Mouse (Mus musculus) common myeloid progenitor, adult 5-6 weeks (primary cell): ENCODE measurements around the gene Senp1. TPM values are rescaled to one million over a fixed set of nuclear protein-coding genes. Genes with fewer than 3 reads are reported as not detected.

Experiments
- ATAC-seq: replicated peaks from 2 replicates; pipeline ENCODE4 v1.8.0; 2016; ENCODE audit warnings: low read depth, mild to moderate bottlenecking, moderate TSS enrichment, inconsistent platforms; ENCODE audit not compliant: poor library complexity, severe bottlenecking
- total RNA-seq: library from RNA; stranded (forward); fragments of 200-1000, 187-1606 nt; gene quantifications from 2 replicates; pipeline ENCODE4 v1.2.3, GENCODE M21; 2017

Senp1 gene
- 53.2 and 56.1 TPM in 2 replicates for total RNA-seq

- peak; percentile 85 for ATAC-seq
Measured at GRCm38 (mm10) chr15:98093121-98094011, at the start of gene Senp1. TSS of gene Senp1 (minus strand) at chr15:98093744.

DNA sequence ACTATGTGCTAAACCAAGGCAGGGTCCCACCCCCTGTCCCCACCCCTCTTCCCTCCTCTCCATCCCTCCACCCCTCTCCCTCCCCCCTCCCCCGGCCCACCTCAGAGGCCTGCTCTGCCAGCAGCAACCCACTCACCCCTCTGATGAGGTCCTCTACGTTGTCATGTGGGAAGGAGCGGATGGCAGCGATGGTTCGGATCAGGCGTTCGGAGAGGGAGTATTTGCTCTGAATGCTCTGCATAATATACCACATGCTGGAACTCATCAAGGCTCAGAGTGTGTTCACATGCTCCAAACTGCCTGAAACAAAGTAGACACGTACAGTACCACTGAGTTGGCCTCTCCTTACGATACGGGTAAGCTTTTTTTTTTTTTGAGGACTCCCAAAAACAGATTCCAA is 49.0 kb upstream of the Senp1 start:
- no peak for ATAC-seq

DNA sequence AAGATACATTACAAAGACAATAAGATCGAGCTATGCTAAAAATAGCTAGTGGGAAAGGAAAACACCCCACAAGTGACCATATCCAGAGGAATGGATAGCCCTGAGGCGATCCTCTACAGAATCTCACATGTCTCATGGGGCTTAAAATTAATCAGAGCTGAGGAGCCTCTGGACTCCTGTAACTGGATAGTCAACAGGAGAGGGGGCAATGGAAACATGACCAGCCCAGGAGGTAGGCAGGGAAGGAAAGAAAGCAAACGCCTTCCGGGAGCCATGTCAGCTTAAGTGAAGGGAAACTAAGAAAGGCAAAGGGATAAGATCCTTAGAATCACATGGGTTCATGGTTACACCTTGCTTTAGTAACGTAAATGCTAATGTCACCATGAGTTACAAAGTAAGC is 47.3 kb upstream of the Senp1 start:
- ATAC-seq, result no peak

- ATAC-seq, result 0 out of 2 replicates have a peak, but pooled peaks have one; percentile 32
Measured at GRCm38 (mm10) chr15:98139763-98140162, 46.2 kb upstream of the Senp1 start.

- no peak for ATAC-seq
Measured at GRCm38 (mm10) chr15:98136871-98137270, 43.3 kb upstream of the Senp1 start.

DNA sequence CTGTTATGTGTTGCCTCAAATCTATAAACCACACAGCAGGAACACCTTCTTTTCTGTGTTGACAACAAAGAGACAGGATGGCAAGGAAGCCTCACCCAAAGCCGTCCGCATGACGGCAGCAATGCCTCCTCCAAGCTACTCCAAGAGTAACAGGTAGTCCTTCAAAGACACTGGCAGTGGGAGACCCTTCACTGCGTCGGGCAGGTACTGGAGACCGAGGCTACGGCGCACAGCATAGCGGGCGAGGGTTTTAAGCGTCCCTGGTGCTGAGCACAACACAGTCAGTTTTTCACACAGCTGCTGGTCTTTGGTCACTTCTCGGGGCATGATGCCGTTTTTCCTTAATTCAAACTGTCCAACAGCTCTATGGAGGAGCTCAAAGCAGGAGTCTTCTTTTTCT is 42.1 kb upstream of the Senp1 start:
- no peak for ATAC-seq

DNA sequence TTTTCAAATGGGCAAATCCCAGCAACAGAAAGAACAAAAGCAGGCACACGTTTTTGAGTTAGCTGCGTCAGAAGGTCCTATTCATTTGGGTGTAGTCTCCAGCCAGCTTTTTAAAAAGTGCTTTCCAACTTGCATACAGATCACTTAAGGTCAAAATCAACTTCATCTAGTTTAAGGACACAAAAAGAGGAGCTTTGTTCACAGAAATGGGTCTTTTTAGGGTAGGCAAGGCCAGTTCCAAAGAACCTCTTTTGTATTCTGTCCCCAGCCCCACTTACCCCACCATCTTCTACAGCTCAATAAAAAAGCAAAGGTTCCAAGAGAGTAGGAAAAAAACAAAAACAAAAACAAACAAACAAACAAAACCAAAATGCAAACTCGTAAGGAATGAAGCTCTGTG is 41.1 kb upstream of the Senp1 start:
- no peak for ATAC-seq

DNA sequence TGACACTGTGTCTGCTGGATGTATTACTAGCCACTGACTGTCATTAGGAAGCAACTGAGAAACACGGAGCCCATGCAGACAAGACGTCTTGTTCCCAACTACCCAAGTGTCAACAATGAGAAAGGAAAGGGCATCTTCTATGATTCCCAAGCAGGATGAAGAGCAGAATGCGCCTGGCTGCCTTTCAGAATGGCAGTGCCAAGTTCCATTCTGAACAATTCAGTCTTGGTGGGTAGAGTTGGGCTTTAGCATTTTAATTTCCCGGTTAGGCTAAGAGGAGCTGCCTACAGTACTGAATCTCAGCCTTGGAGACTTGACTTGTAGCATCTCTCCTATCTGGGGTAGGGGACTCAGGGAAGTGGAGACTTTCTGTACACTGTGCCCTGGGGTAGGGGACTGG is 40.5 kb upstream of the Senp1 start:
- ATAC-seq, result no peak

DNA sequence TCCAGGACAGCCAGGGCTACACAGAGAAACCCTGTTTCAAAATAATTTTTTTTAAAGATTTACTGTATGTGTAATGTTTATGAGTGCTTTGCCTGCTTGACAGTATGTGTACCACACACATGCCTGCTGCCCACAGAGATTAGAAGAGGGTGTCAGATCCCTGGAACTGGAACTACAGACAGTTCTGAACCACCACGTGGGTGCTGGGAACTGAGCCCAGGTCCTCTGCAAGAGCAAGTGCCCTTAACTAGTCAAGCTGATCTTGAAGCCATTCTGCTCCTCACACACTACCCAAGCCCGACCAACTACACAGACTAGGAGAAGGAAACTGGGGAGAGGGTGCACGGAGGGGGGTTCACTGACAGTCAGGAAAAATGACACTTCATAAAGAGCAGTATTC is 39.9 kb upstream of the Senp1 start:
- no peak for ATAC-seq

- ATAC-seq, result no peak
Measured at GRCm38 (mm10) chr15:98131942-98132655, 38.6 kb upstream of the Senp1 start.

GRCm38 (mm10) chr15:98131451-98131850 is 37.9 kb upstream of the Senp1 start:
- ATAC-seq, result no peak

- no peak for ATAC-seq
Measured at GRCm38 (mm10) chr15:98131001-98131400, 37.5 kb upstream of the Senp1 start.

DNA sequence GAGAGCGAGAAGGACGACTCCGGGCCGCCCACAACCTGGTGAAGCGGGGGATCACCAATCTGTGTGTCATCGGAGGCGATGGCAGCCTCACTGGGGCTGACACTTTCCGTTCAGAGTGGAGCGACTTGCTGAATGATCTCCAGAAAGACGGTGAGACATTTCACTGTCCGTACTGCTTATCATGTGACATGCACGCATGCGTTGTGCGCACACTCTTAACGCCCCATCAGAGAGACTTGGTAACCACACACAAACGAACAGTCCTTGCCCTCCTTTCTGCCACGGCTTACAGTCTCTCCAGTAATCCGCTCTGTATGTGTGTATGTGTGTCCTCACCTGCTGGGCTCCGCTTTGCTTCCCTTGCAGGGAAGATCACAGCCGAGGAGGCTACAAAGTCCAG is 27.3 kb upstream of the Senp1 start:
- no peak for ATAC-seq

DNA sequence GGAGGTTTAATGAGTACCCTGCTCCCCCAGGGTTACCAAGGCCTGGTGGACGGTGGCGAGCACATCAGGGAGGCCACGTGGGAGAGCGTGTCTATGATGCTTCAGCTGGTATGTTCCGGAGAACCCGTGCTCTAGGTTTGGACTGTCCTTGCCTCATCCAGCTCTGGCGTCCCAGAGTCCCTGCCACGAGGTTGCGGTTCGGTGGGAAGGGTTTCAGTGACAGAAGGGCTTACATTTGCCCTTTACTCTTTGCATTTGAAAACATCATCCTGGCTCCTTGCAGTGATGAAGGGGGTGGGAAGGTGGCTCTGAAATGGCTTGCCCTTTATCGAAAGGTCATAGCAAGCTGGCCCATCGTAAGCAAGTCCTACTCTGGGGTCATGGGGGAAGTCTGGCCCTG is 25.8 kb upstream of the Senp1 start:
- ATAC-seq, result no peak

DNA sequence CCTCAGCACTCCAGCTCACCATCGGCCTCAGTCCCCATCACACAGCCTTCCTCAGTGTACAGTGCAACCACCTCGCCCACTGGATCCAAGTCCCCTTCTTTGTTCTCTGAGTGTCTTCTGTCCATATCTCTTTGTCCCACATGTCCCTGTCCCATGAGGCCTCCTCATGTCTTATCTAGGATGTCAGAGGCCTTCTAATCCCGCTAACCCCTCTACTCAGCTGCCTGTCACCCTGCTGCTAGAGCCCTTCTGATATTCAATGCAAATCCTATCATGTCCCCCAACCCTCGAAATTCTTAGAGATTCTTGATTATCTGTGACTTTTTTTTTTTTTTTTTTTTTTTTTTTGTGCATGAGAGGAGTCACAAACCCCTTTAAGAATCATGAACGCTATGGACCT is 22.7 kb upstream of the Senp1 start:
- ATAC-seq, result peak; percentile 40

- ATAC-seq, result no peak
Measured at GRCm38 (mm10) chr15:98115779-98116163, 22.2 kb upstream of the Senp1 start.

- no peak for ATAC-seq
Measured at GRCm38 (mm10) chr15:98114852-98115778, 21.6 kb upstream of the Senp1 start.

GRCm38 (mm10) chr15:98114098-98114851 is 20.7 kb upstream of the Senp1 start:
- ATAC-seq, result no peak

- ATAC-seq, result peak; percentile 43; the same call in 1 of the 2 replicates
Measured at GRCm38 (mm10) chr15:98111791-98112190, 18.2 kb upstream of the Senp1 start.
